Mouse (Mus musculus) urinary bladder, postnatal 36 days (tissue): ENCODE results near the gene Lrrn1.
A peak's percentile ranks its signal among the peaks of the same experiment; 100 is the strongest.

Source experiments
- DNase-seq, 2 experiments: peaks; one replicate each; pipeline ENCODE4 v3.0.0; 2022; ENCODE audit warnings: low spot score in 2 of 2, mixed read lengths in 1 of 2

The Lrrn1 gene

DNA sequence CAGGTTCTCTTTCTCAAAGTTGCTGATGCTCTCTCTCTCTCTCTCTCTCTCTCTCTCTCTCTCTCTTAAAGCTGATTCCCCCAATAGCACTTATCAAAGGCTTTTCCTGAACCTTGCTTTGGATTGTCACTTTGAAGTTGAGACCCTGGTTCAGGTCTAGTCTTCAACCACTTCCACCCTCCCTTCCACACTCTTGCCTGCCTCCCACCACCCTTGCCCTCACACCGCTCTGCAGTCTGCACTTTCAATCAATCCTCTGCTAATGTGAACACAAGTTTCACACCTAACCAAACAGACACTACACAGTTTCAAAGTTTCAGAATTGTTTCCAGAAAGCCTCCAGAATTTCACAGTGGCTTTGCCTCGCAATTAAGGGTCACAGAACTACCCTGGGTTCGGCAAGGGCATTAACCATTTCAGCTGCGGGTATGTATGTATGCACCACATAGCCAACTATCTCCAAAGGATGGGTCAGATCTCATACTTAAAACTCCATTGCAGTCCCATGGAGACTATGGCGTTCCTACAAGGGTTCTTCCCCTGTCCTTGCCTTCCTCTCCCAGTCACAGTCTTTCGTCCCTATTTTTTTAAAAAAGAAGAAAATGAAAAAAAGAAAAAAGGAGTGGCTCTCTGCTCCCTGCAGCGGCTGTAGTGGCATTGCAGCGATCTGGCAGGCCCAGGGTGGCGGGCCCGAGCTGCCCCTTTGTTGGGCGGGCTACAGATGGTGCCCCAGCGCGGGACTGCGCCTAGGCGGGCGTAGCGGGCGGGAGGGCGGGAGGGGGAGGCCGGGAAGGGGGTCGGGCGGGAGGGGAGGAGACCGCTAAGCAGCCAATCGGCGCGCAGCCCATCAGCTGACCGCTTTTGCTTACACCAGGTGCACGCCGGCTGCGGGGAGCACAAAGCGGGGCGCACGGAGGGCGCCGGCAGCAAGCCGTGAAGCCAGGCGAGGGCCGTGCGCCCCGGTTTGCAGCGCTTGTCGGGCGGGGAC, at the start of gene Lrrn1:
Gene Lrrn1, plus strand, starts transcription at position 892 of the 988 bp plus-strand sequence.
- DNase-seq: peak in 1 of 2 experiments; percentile 1

DNA sequence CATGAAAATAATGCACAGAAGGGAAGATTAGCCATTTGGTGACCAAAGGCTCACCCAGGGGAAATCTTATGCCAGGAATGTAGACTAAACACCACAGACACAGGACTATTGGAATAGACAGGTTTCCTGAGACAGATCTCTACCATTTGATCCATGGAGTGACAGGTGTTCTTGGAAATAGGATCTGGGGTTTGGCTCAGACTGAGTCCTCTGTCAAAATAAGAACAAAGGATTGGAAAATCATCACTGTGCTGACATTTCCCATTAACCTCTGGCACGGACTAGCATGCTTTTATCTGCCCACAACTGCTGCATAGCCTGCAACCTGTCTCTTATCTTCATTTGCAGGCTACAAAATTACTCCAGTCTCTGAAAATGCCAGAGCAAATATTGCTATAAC, 35.1 kb upstream of the Lrrn1 start:
- no peak for DNase-seq

DNA sequence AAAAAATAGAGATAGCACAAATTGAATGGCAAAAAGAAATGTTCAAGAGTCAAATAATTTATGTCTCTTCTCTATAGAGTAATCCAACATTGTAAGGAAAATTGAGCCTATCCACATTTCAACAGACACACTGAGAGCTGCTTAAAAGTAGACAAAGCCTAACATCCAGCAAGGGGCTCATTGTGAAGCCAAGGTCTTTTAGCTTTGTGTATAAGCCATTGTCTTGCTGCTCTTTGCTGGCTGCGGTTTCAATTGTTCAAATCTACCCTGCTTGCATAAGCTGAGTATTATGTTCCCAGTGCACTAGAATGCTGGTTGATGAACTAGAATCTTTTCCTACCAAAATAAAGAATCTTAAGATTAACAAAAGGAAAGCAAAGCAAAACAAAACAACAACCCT, 33.7 kb upstream of the Lrrn1 start:
- DNase-seq: no peak

DNA sequence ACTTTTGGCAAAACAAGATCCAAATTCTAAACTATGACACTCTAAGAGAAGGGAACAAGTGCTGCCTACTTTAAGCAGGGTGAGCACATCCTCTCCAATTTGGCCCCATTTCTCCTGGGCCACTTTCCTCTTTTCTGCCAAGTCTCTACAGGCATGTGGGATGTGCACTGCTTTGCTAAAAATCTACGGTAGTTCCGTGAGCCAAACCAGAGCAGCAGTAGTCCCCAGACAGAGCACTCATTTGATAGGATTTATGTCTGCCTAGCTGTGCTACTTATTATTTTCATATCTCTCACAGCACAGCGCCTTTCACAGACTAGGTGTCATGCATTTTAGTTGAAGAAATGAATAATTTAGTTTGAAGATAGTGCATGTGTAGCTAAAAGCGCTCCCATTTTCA, 15.9 kb upstream of the Lrrn1 start:
- DNase-seq: no peak

DNA sequence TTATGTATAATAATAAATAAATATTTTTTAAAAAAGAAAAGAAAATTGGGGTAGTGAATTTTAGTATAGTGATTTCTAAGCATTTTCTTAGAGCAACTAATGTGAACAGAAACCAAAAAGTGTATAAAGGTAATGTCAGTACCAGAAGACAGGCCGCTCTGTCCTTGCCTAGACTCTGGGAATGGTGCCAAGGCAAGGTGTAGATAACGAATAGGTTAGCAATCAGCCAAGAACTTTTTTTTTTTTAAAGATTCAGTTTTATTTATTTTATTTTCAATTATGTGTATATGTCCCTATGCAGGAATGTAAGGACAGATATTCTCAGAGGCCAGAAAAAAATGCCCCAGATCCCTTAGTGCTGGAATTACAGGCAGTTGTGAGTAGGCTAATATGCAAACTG, 5.6 kb upstream of the Lrrn1 start:
- no peak for DNase-seq

DNA sequence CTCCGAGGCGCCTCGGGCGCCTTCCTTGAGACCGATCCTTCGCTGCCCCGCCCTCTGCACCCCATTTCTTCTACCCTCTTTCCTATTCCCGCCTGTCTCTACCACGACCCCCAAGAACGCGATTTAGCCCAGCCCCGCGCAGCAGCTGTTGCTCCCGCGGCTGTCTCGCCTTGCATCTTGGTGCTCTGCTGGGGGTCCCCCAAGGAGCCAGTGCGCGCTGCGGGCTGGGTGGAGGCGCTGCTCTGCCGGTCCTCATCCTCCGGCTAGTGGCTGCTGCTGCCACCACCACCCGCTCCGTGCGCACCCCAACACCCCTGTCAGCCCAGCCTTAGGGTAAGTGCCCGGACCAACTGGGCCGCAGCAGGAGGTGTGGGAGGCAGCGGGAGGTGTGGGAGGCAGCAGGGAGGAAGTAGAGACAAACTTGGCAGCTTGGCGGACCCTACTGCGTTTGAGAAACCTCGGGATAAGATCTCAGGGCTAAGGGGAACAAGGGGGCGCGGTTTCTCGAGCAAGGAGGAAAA, 403 bp downstream of the Lrrn1 start:
- peak in 1 of 2 experiments; percentile 1 for DNase-seq

DNA sequence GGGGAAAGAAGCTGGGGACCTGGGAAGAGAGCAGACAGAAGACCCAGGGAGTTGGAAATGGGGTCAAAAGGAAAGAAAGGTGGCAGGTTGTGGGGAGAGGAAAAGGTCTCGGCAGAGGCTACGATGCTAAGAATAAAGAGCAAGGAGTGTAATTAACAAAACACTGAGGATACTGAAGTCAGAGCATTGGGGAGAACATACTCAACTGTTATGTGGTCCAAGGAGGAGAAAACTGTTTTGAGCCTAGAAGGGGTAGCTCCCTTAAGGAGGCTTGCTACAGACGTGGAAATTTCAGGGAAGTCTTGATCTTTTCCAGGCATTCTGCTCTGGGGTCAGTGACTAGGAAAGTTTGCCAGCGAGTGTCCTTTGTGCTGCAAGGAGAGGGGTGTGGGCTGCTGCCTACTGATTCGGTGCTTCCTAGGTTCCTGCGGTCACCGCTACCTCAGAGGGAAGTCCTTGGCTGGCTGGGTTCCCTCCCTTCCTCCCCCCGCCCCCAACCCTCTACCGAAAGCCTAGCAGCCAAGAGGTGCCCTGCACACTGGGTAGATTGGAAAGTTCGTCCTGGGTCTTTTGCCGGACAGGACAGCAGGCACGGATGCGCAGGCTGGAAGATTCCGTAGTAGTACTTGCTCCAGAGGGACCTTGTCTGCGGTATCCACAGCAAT, 1.2 kb downstream of the Lrrn1 start:
- DNase-seq: no peak

DNA sequence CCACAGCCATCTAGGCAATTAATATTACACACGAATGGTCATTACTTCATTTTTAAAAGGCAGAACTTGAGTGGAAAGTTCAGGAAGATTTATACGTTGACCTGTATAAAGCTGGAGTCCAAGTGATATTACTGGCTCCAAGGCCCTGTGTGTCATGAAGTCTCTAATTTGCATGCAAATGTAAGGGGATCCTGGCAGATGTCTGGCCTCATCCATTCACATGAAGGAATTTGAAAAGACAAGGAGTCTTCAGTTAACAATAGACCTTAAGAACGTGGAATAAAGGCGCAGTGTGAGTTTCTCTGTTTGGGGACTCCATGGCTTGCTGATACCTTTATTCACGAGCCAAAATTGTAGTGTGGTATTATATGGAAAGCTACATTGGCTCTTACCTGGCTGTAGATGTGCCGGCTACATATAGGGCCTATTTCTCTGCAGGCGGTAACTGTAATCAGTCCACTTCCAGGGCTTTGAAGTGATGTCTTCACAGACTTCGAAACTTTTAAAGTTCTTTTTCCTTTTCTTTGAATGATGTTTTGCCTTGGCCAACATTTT, 2.0 kb downstream of the Lrrn1 start:
- no peak for DNase-seq

DNA sequence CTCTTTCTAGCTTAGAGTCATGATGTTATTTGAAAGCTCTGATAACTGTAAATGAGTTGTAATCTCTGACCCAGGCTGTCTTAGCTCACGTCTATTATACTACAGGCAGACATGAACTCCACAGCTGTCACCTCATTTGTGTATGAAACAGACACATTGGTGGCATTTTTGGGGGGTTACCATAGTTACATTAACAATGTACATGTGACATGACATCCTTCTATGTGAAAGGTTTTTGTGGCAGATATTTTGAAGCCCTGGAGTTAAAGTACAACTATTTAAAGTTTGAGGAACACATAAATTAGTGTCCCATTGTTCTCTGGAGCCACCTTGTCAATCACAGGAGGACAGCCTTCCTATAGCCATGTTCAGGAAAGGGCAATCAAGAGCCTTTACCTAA, 5.0 kb downstream of the Lrrn1 start:
- DNase-seq: no peak

DNA sequence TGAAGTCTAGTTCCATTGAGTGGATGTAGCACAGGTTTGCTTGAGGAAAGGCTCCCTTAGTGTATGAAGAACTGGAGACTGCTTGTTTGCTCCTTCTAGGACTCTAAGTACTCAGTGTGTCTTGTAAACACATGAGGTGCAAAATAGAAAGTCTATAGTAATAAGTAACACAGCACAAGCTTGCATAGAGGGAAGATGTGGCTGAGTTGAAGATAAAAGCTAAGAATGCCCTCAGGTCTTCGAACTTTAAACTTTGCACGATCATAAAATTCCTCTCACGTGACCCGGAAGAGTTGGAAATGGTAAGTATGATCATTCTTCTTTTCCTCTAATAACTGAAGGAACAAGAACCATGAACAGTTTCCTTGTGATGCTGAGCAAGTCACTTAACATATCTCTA, 7.1 kb downstream of the Lrrn1 start:
- DNase-seq: no peak

DNA sequence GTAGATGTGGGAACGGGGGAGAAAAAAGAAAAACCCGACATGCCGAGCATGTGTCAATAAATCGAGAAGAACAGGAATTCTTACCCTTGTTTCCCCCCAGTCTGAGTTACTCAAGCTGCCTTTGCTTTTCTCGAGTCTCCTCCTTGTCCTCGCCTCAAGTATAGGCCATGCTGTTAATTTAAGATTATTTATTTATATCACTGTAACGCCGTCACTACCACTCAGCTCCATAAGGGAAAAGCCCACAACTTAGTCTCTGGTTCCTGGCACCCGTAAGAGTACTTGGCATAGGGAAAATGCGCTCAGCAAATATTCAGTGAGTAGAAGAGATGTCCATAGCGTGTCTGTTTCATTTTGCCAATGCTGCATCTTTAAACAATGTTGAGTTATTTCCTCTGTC, 11.7 kb downstream of the Lrrn1 start:
- no peak for DNase-seq

DNA sequence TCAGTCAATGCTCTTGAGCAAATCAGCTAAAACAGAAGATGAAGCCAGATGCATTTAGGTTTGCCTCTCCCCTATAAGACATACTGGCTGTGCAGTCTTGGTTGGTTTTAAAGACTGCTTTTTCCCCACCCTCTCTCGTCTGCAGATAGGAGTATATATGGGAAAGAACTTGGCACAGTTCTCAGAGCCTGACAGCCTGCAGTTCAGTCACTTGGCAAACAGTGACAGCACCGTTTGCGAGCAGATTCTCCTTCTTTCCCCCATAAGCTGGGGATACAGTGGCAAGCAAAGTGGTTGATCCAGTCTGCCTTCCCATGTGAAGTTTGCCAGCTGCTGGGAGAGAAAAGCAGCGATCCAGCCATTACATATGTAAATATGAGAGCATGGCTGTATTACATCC, 12.3 kb downstream of the Lrrn1 start:
- no peak for DNase-seq

DNA sequence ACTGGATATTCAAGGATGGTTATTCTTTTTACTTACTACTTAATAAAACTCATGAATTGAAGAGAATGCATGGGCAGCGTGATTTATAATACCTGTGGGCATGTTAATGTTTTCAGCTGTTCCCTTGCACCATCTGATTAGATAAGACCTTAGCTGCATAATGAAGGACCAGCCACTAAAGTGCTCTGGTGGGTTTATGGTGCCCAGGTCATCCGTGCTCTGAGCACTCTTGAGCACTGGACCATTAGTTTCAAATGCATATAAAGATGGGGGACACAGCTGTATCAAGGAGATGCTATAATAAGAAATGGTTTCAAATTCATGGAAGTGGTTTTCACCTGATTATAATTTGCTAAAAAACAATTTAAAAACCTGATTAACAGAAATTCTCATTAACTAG, 16.7 kb downstream of the Lrrn1 start:
- no peak for DNase-seq

DNA sequence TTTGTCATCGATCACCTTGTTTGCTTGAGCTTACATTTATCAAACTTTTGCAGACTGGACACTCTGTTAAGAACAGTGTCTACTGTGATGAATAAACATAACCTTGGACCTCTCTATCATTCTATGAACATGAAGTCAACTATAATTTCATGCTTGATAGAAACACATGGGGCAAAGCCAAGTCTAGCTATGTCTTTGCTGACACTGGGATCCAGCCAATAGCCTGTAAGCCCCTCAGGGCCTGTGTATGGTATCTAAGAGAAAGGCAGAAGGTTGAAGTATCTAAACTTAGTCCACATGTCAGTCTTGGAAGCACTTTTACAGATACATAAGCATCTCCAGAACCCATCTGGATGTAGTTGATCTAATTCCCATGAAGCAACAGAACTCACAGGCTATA, 22.9 kb downstream of the Lrrn1 start:
- no peak for DNase-seq

DNA sequence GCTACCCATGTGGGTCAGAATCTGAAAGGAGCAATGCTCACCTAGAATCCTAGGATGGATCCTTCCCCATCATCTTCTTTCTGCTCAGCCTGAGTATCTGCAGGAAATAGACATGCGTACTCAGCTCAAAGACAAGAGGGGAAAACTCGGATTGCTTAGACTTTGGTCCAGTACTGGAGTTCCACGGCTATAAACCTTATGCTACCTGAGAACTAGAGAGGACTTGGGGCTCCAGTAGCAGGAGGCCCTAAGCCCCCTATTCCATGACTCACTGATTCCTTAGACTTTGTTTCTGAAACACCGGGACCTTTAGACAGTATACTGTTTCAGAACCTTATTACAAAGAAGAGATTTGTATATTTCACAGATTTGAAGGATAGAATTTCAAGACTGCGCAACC, 25.8 kb downstream of the Lrrn1 start:
- DNase-seq: no peak

DNA sequence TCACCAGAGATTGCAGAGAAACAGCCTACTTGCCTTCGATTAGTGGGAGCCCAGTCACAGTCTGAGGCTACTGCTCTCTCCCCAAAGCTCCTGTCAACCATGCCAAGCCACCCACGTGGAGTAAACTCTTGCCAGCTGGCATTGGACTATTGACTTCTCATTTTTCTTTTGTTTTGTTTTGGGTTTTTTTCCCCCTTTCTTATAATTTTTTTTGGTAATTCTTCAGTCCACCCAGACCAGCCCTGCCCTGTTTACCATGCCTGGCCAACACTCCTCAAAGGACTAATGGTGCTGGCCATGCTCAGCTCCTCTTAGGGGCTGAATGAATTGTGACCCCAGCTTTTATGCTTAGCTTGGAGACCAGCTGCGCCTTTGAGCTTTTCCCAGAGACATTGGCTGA, 27.4 kb downstream of the Lrrn1 start:
- no peak for DNase-seq

DNA sequence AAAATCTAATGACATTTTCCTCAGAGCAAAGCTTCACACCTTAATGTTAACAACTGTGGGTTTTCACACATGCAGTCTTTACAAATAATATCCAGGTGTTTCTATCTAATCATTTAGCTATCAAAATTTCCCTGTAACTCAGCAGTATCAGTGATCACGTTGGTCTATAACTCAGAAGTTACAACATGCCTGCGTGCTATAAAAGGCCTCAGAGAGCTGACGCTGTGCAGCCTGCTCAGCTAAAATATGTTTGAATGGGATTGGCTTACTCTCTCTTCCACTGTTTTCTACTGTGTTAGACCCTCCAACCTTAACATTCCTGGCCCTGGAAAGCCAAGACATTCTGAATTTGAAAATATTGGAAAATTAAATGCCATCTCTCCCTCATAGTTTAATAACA, 28.2 kb downstream of the Lrrn1 start:
- DNase-seq: no peak

DNA sequence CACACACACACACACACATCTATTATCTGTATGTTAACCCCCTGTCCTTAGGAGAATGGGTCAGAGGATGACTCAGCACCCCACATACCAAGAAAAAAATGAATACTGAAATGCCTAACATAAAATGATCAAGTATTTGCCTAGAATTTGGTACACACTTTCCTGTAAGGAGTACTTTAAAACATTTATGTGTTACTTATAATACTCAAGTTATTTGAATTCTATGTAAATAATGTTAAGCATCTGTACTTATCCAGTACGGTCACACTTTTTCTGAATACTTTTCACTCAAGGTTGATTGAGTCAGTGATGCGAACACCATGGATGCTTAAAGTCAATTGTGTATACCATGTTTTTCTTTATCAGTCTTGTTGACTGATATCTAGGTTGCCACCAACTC, 32.7 kb downstream of the Lrrn1 start:
- no peak for DNase-seq

DNA sequence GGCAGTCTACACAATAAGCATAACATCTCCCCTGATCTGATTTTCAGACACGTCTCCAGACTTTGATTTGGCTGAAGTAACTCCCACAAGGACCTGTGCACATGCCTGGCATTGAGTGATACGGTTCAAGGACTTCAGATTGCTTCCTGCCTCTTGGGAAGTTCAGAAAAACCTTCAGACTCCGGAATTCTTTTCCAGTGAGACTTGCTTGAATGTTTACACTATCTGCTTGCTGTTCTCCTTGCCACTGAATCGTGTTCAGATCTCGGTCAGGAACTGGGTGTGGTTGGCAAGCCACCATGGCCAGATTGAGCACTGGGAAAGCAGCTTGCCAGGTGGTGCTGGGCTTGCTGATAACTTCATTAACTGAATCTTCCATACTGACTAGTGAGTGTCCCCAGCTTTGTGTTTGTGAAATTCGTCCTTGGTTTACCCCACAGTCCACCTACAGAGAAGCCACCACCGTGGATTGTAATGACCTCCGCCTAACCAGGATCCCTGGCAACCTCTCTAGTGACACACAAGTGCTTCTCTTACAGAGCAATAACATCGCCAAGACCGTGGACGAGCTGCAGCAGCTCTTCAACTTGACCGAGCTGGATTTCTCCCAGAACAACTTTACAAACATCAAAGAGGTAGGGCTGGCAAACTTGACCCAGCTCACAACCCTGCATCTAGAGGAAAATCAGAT, 37.5 kb downstream of the Lrrn1 start:
- no peak for DNase-seq

DNA sequence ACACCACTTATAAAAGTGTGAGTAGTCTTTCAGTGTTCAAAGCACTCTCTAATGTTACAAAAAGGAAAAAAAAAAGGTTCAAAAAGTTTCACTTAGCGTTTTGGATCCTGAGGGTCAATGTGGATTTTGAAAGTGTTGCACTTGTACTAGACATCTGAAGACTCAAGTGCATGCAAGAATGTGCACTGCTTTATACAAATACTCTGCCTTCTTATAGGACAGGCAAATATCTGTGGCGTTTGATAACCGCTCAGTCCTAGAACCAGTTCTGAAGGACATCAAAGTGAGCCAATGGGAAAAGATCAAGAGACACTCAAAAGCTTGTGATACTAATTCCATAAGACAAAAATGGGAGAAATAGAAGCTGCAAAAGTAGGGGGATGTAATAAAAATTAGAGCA, 45.0 kb downstream of the Lrrn1 start:
- DNase-seq: no peak

DNA sequence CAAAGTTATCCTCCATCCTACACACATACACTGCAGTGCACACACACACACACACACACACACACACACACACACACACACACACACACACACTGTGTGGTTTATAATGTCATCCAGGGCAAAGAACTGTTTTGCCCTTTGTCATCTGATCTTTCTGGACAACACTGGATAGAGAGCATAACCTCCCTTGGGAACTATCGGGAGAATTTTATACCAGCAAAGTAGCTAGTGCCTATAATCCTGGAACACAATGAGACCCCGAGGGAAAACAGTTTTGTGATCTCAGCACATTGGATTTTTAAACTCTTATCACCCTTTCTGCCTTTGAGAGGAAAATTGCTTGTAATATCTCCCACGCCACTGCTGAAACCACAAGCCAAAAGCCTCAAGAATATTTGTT, 45.8 kb downstream of the Lrrn1 start:
- DNase-seq: no peak

DNA sequence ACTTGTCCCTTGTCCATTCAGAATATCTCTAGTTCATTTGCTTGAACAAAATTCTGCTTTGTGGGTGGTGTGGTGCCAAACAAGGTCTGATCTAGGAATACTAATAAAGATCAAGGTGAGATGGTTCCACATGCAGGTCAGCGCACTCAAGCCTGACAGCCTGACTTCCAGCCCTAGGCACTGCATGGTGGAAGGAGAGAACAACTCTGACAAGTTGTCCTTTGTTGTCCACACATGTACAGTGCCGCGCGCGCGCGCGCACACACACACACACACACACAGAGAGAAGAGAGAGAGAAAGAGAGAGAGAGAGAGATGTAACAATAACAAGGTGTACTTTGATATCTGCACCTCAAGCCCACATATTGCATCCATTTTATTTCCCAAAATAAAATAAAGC, 47.7 kb downstream of the Lrrn1 start:
- no peak for DNase-seq
